Mouse (Mus musculus): ENCODE measurements around the gene Slc3a2.

DNA sequence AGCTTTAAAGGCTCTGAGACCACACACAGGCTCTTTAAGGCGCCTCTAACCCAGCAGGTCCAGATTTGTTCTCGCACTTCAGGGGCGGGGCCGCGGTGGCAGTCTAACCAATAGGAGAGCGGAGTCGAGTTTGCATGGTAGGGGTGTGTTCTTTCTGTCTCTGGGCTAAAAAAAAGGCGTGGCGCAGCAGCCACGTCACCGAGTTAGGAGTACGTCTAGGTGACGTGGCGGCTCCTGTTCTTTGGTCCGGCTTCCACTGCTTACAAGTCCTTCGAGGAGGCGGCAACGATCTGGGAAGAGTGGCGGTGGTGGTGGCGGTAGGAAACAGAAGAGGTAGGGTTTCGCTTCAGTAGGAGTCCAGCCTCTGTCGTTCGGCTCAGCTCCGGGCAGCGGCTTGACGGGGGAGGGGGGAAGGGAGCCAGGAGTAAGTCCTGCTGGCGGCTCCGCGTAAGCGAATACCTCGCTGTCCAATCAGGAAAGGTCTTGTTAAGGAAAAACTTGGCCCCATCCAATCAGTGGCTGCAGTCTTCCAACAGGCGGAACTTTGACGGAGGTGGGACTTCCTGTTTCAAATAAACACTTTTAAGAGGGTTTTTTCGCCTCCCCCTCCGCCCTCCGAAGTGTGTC is 18.2 kb upstream of the Slc3a2 start, which contains the start of gene Stx5a:
- TF ChIP-seq CTCF (IDR thresholded peaks at IDR 0.05; ENCODE audit: borderline replicate concordance, control insufficient read depth, extremely low read depth, insufficient read depth, low read length, poor library complexity) (peak; percentile 72), POLR2A (IDR thresholded peaks at IDR 0.05; ENCODE audit: control insufficient read depth, extremely low read depth, insufficient read depth, low read length, poor library complexity) (peak; percentile 63; the same call in 1 of the 2 replicates)
